Mouse (Mus musculus) CD4-positive, CD25-positive, alpha-beta regulatory T cell, adult 4 months (primary cell): ENCODE measurements around the gene Defb25. TPM values are rescaled to one million over a fixed set of nuclear protein-coding genes. Genes with fewer than 3 reads are reported as not detected.
A peak's percentile ranks its signal among the peaks of the same experiment; 100 is the strongest.

Experiments used
- ATAC-seq: one replicate; pipeline ENCODE4 v1.8.0; 2017
- polyA plus RNA-seq, 2 experiments: library from polyadenylated mRNA; unstranded; fragments of 100-300 nt; shearing (Covaris generic); gene quantifications; one replicate each; pipeline ENCODE4 v1.2.1; 2017

Defb25 gene
- polyA plus RNA-seq, 2 experiments from 2014 or later: not detected

GRCm38 (mm10) chr2:152626774-152627591 lies 4.1 kb upstream of the Defb25 start, which contains the start of gene Rem1:
Rem1 (plus strand) TSS chr2:152626951.
- ATAC-seq: no peak

DNA sequence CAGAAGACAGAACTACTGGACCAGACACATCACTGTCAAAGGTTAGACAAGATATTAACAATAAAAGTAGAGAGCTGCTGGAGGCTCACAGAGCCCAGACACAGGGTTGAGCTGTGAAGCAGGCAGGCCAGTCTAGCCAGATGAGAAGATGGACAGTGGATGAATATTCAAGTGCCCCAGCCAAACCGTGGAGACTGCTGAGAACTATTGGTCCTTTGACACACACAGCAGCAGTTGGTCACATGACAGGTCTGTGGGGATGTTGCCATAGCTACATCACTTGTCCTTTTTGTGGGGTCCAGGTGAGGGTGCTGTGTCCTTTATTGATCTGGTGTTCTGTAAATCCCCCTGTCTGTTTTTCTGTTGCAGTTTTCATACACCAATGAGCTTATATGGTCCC lies 2.4 kb upstream of the Defb25 start:
- no peak for ATAC-seq

DNA sequence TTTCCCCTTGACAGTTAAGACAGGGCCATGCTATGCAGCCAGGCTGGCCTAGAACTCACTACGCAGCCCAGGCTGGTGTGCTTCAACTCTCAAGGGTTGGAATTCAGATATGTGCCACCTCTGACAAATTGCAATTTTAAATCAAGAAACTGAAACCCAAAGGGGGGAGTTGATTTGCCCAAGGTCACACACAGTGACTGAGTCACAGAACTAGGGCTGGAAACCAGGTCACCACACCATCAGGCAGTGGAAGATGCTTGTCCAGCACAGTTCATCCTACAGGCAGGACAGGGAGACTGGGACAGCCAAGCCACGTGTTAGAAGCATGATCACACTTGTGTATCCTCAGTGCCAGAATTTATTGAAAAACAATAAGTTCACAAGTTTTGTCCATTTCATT lies 1.7 kb upstream of the Defb25 start:
- no peak for ATAC-seq

GRCm38 (mm10) chr2:152622151-152622550 lies 702 bp downstream of the Defb25 start:
- ATAC-seq: no peak

DNA sequence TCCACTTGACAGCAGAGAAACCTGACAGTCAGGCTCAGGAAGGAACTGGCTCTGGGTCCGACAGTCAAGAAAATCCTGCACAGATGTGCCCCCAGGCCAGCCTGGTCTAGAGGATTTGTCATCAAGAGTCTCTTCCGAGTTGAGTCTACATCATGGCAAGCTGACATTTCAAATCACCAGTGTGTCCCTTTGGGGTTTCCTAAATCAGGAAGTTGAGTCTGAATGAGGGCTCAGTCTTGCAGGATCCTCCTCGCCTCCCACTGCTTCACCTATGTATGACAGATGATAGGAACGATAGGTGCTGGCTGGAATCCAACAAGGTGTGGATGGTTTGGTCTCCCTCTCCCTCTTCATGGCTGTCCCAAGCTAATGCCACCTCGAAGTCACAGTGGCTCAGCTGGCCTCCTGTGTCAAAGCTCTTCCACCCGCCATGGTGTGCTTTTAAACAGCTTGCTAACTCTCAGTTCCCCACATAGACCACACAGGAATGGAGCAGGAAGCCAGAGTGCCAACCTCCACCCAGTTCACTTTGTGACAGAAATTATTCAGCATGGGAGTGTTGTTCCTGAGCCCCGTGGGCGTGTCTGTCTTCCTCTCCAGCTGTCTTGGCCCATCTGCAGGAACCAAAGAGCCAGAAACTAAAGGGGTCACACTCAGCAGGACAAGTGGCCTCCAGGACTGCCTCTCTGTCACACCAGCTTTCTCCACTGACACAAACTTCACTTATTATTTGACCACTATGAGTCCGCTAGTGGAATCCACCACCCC lies 2.3 kb downstream of the Defb25 start:
- ATAC-seq: no peak

DNA sequence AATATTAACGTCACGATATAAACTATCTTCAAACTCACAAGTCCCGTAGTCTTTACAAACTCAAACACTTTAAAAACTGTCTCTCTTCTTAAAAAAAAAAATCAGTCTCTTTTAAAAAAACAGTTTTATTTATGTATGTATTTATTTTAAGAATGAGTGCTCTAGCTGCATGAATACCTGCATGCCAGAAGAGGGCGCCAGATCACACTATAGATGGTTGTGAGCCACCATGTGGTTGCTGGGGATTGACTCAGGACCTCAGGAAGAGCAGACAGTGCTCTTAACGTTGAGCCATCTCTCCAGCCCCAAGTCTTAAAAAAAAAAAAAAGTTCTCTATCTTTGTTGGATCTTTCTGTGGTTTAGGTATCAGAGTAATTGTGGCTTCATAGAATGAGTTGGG lies 5.5 kb downstream of the Defb25 start:
- no peak for ATAC-seq

DNA sequence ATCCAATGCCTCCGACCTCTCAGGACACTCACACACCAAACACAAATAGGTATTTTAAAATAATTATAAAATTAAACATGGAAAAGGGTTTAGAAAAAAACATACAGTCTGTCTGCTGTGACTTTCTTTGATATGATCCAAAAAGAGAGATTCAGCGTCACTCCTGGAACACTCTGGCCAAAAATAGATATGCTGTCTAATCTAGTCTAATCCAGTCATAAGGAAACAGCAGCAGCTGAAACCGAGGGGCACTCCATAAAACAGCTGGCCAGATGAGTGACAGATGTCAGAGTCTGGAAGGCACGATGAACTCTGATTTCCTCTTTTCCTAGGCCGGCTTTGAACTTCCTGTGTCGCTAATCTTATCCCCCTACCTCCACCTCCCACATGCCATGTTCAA lies 6.4 kb downstream of the Defb25 start:
- no peak for ATAC-seq

GRCm38 (mm10) chr2:152615563-152615962 lies 7.3 kb downstream of the Defb25 start:
- ATAC-seq: peak; percentile 58

GRCm38 (mm10) chr2:152612193-152612592 lies 10.7 kb downstream of the Defb25 start:
- ATAC-seq: no peak

- no peak for ATAC-seq
Measured at GRCm38 (mm10) chr2:152608719-152609118, 14.1 kb downstream of the Defb25 start.

DNA sequence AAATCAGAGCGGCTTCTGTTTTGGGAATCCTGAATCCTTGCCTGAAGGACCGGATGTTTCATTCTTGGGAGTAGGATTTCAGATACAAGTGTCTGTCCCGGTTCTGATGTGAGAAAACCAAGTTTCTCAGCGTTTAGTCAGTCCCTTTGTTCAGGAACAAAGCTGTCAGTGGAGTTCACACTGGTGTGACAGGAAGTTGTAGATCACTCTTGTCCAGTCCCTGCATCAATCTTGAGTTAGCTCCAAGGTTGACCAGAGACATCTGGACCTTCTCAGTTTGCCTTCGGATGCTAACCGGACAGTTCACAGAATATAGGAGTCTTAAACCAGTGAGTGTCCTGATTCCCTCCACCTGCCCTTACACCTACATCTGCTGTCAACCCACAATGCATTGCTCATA lies 15.1 kb downstream of the Defb25 start:
- no peak for ATAC-seq

DNA sequence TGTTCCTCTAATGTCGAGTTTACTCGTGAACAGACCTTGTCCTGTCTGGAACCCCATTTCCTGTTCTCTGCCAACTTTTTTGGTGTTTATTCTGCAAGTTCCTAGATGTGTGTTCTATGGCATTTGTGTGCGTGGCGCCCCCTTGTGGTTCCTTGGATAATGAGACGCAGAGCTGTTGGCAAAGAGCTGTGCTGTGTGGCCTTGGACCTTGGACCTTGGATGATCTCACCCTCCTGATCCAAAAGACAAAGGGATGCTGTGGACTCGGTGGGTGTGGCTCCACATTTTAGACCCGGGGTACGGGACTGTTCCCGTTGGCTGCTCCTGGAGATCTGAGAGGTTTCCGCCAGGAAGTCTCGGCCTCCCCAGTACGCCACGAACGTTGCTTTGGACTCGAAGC lies 18.8 kb downstream of the Defb25 start, which contains the start of gene Defb36:
TSS of gene Defb36 (plus strand) at position 271 of the 400 bp plus-strand sequence.
- ATAC-seq: no peak

DNA sequence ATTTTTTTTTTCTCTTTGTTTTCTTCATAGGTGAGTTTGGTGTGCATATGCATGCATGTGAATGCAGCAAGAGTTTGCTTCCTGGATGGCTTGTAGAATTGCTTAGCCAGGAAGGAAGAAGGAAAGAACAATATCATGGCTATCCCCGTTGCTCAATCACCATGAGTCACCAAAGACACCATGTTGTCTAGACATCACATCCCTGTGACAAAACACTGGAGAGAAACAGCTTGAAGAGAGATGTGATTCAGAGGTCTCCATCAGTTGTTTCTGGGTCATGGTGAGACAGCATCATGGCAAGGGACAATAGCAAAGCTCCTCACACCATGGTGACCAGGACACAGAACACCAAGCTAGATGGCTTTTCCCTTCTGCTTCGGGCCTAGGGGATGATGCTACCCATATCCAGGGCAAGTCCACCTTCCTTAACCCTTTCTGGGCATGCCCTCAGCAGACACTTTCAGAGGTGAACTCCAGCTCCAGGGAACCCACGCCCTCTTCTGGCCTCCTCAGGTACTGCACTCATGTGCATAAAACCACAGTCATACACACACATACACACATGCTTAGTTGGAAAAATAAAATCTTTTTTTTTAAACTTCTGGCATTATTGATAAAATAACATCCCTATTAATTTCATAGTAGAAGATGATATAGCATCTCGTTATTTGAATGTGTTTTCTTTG lies 21.4 kb downstream of the Defb25 start:
- ATAC-seq: no peak

GRCm38 (mm10) chr2:152600076-152600475 lies 22.8 kb downstream of the Defb25 start:
- no peak for ATAC-seq

DNA sequence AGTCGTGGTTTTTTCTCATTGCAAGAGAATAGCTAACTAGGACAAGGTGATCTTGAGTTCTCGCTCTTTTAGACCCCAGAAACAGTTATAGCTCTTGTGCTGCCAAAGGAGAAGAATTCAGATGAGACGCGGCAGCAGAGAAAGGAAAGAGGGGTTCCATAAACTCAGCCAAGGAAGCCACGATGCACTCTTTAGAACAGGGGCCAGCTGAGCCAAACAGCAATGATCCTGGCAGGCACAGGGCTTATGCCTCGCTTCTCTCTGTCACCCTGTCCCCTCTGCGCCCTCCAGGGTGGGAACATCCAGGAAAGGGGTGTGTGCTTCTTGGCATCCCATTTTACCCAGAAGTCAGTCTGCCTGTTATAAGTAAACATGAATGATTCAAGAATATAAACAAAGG lies 23.6 kb downstream of the Defb25 start, which contains the start of gene Defb45:
TSS of gene Defb45 (minus strand) at position 101 of the 400 bp plus-strand sequence.
- ATAC-seq: no peak

DNA sequence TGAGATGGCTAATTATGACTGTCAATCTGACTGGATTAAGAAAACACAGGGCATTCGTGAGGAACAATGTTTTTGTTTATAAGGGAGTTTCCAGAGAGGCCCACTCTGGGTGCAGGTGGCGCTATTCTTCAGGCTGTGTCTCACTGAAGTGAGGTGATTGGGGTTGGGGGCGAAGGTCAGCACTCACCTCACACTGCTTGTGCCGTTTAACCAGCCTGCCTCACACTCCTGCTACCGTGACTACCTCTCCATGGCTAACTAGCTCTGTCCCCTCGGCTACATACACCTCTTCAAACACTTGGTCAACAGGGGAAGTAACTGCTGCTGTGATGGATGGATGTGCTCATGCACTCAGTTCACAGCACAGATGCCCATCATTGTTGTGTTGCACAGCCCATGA lies 33.8 kb downstream of the Defb25 start:
- ATAC-seq: no peak

DNA sequence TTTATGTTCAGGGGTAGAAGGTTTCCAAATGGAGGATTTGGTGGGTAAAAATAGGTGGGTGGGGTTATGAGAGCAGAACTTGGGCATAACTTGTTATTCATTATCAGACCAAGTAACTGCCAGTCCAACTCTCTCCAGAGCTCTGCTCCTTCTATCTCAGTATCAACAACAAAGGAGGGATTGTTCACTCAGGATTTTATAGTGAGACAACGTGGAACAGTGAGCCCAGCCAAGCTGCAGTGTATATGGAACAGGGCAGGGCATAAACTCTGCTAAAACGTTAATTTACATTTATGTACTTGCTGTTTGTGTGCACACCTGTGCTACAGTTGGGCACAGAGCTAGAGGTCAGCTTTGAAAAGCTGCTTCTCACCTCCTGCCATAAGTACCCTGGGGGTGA lies 34.4 kb downstream of the Defb25 start:
- no peak for ATAC-seq

DNA sequence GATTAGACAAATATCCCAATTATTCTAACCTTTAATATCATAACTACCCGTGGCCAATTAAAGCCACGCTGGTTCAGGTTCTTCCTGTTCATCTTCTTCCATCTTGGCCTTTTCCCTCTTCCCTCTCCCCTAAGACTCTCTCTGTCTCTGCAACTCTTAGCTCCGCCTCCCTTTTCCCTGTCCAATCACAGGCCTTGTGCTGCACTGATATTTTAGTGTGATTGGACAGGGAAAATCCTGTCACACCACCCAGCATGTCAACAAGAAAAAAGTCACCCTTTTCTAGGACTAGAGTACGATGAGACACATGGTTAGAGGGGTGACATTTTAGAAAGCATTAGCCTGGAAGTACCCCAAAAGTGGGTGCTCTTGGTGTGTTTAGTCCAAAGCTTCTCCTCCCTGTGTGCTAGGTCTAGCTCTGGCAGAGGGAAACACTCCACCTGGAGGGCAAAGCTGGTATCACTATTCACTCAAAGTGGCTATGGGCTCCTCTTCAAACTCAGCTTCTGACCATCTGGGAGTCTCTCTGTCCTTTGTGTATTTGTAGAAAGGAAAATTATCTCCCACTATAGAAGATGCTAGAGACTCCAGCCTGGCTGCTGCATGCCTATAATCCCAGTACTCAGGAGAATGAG lies 35.8 kb downstream of the Defb25 start:
- ATAC-seq: no peak

GRCm38 (mm10) chr2:152580612-152581011 lies 42.2 kb downstream of the Defb25 start:
- no peak for ATAC-seq

DNA sequence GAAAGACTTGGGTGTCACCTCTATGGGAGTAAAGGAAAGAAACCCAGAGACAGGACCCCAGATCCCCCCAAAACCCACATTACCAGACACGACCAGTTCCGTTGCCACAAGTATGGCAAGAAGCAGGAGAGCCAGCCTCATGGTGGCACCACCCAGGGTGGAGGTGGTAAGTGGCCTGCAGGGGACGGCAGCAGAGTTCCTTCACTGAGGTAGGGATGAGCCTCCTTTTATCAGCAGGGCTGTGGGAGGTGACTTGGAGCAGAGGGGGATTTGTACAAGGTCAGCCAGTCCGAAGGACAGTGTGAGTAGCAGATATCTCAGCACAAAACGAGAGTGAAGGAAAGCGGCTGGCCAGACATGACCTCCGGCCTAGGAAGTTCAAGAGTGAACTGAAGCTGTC lies 42.7 kb downstream of the Defb25 start, which contains the start of gene Defb19:
TSS of gene Defb19 (minus strand) at position 206 of the 400 bp plus-strand sequence.
- no peak for ATAC-seq

- ATAC-seq: no peak
Measured at GRCm38 (mm10) chr2:152573484-152573883, 49.4 kb downstream of the Defb25 start.
